Mouse (Mus musculus): ENCODE data around the gene Map7. TPM values are rescaled to one million over a fixed set of nuclear protein-coding genes. Genes with fewer than 3 reads are reported as not detected.

Gene Map7
- polyA plus RNA-seq, 1 experiment from 2014 or later = 6.7 TPM

DNA sequence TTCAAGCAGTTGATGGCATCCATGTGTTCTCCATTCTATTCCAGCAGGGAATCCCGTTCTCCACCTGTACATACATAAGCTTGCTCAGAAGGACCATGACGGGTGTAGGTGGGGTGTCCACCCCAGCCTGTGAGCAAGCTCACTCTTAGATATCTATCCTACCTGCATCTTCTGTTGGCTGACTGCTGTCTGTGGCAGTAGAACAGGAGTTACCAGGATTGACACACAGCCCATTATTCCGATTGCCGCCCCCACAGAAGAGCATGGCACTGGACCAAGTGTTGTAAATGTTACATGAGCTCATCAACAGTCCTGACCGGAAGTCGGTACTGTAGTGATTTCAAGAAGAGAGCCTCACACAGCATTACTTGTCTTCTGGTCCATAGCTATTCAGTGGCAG lies 92.6 kb downstream of the Map7 start:
- 92% methylated on average over 6 of the region's 6 CpGs for WGBS
- no peak for DNase-seq (ENCODE audit: low spot score)
- no peaks in the 10 kb centered on the region for H3K4me1 ChIP-seq (replicated peaks; ENCODE audit: control insufficient read depth, insufficient read depth, low read length)
- no peaks in the 10 kb centered on the region for H3K9me3 ChIP-seq (ENCODE audit: control insufficient read depth, low read length)
- no peak overlapping the region for H3K27ac ChIP-seq (ENCODE audit: low read depth, low read length)
- no peaks in the 10 kb centered on the region for H3K36me3 ChIP-seq (ENCODE audit: control insufficient read depth, insufficient read depth, low read length)
- no peak overlapping the region for H3K4me3 ChIP-seq (ENCODE audit: low read depth, low read length)
- H3K9ac ChIP-seq (ENCODE audit: low read depth, low read length) = no peak overlapping the region
- no peak for ATAC-seq (ENCODE audit: low FRiP score)
- no peak overlapping the region for H3K4me2 ChIP-seq (replicated peaks; ENCODE audit: low read depth, low read length)
- no peaks in the 10 kb centered on the region for H3K27me3 ChIP-seq (ENCODE audit: control insufficient read depth, insufficient read depth, low read length)

DNA sequence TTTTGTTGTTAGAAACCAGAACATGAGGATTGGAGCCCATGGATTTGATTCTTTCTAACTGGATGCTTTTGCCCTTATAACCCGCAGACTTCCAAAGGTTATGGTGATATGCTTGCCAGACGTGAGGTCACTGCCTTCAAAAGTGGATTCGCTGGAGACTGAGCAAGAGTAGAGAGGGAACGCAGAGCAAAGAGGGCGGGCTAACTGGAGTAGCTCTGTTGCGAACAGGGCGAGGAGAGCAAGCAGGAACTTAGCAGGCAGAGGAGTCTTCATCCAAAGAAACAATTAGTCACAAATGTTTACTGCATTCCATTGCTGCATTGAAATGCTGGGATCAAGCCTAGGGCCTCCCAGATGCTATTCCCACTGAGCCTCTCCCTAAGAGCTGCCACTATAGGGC lies 95.0 kb downstream of the Map7 start:
- Histone ChIP-seq H3K4me3 (ENCODE audit: low read depth, low read length) (no peak overlapping the region), H3K27ac (ENCODE audit: low read depth, low read length) (no peak overlapping the region), H3K4me1 (replicated peaks; ENCODE audit: control insufficient read depth, insufficient read depth, low read length) (no peaks in the 10 kb centered on the region), H3K9ac (ENCODE audit: low read depth, low read length) (no peak overlapping the region), H3K27me3 (ENCODE audit: control insufficient read depth, insufficient read depth, low read length) (no peaks in the 10 kb centered on the region), H3K4me2 (replicated peaks; ENCODE audit: low read depth, low read length) (no peak overlapping the region), H3K9me3 (ENCODE audit: control insufficient read depth, low read length) (no peaks in the 10 kb centered on the region), H3K36me3 (ENCODE audit: control insufficient read depth, insufficient read depth, low read length) (no peaks in the 10 kb centered on the region)
- DNase-seq (ENCODE audit: low spot score) = no peak
- ATAC-seq (ENCODE audit: low FRiP score) = no peak
- WGBS = 80% methylated on average over 7 of the region's 7 CpGs

DNA sequence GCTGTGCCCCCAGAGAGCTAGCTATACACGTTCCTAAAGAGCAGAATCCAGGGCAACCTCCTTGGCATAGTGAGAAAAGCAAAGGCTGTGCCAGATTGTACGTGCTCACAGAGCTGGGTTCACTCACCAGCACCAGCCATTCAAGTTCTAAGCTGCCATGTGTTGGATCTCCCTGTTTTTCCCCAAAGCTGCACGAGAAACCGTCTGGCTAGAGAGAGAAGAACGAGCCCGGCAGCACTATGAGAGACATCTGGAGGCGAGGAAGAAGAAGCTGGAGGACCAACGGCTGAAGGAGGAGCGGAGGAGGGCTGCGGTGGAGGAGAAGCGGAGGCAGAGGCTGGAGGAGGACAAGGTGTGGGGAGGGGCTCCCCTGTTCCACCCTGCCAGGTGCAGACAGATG lies 96.8 kb downstream of the Map7 start:
- H3K4me3 ChIP-seq (ENCODE audit: low read depth, low read length) = no peak overlapping the region
- no peaks in the 10 kb centered on the region for H3K36me3 ChIP-seq (ENCODE audit: control insufficient read depth, insufficient read depth, low read length)
- no peak overlapping the region for H3K4me2 ChIP-seq (replicated peaks; ENCODE audit: low read depth, low read length)
- H3K9me3 ChIP-seq (ENCODE audit: control insufficient read depth, low read length) = no peaks in the 10 kb centered on the region
- DNase-seq (ENCODE audit: low spot score) = no peak
- no peak overlapping the region for H3K27ac ChIP-seq (ENCODE audit: low read depth, low read length)
- no peak overlapping the region for H3K9ac ChIP-seq (ENCODE audit: low read depth, low read length)
- H3K27me3 ChIP-seq (ENCODE audit: control insufficient read depth, insufficient read depth, low read length) = no peaks in the 10 kb centered on the region
- ATAC-seq (ENCODE audit: low FRiP score) = no peak
- 94% methylated on average over 11 of the region's 11 CpGs for WGBS
- H3K4me1 ChIP-seq (replicated peaks; ENCODE audit: control insufficient read depth, insufficient read depth, low read length) = no peaks in the 10 kb centered on the region

DNA sequence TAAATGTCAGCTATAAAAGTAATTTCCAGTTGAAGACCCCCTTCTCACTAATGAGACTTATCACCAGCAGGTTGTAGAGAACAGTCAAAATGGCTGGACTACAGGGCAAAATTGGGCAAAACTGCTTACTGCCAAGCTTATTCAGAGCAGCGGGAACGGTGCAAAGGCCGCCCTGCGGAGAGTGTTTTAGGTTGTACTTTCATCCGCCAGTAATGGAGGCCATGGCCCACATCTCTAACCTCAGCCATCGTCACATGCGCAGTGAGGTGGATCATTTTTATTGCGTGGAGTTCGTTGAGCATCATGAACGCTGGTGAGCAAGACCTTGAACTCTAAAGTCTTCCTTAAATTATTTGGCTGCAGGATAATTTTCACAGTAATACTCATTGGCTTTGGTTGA lies 100.8 kb downstream of the Map7 start:
- no peak overlapping the region for H3K4me3 ChIP-seq (ENCODE audit: low read depth, low read length)
- H3K9me3 ChIP-seq (ENCODE audit: control insufficient read depth, low read length) = no peaks in the 10 kb centered on the region
- H3K4me2 ChIP-seq (replicated peaks; ENCODE audit: low read depth, low read length) = no peak overlapping the region
- no peak overlapping the region for H3K27ac ChIP-seq (ENCODE audit: low read depth, low read length)
- 93% methylated on average over 10 of the region's 10 CpGs for WGBS
- H3K27me3 ChIP-seq (ENCODE audit: control insufficient read depth, insufficient read depth, low read length) = no peaks in the 10 kb centered on the region
- no peak overlapping the region for H3K9ac ChIP-seq (ENCODE audit: low read depth, low read length)
- DNase-seq (ENCODE audit: low spot score) = no peak
- no peak for ATAC-seq (ENCODE audit: low FRiP score)
- H3K36me3 ChIP-seq (ENCODE audit: control insufficient read depth, insufficient read depth, low read length) = no peaks in the 10 kb centered on the region
- H3K4me1 ChIP-seq (replicated peaks; ENCODE audit: control insufficient read depth, insufficient read depth, low read length) = no peaks in the 10 kb centered on the region

DNA sequence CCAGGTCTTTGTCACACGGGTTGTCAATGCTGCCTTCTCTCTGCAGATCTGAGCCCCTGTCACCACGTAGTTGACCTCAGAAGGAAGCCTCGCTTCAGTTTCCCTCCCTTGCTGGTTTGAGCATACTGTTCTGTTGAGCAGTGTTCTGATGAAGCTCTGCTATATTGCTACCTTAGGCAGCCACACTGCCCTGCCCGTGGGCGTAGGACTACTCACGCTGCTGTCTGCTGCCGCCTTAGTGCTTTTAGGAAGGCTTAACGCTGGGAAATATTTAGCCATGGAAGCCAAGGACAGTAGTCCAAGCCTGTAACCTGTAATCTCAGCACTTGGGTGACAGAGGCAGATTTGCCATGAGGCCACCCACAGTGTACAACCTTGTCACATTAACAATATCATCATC lies 107.3 kb downstream of the Map7 start:
- Histone ChIP-seq H3K27me3 (ENCODE audit: control insufficient read depth, insufficient read depth, low read length) (no peaks in the 10 kb centered on the region), H3K4me2 (replicated peaks; ENCODE audit: low read depth, low read length) (no peak overlapping the region), H3K9ac (ENCODE audit: low read depth, low read length) (no peak overlapping the region), H3K4me3 (ENCODE audit: low read depth, low read length) (no peak overlapping the region), H3K9me3 (ENCODE audit: control insufficient read depth, low read length) (no peaks in the 10 kb centered on the region), H3K4me1 (replicated peaks; ENCODE audit: control insufficient read depth, insufficient read depth, low read length) (no peaks in the 10 kb centered on the region), H3K36me3 (ENCODE audit: control insufficient read depth, insufficient read depth, low read length) (no peaks in the 10 kb centered on the region), H3K27ac (ENCODE audit: low read depth, low read length) (no peak overlapping the region)
- DNase-seq (ENCODE audit: low spot score) (no peak), ATAC-seq (ENCODE audit: low FRiP score) (no peak)
- 94% methylated on average over 8 of the region's 8 CpGs for WGBS

DNA sequence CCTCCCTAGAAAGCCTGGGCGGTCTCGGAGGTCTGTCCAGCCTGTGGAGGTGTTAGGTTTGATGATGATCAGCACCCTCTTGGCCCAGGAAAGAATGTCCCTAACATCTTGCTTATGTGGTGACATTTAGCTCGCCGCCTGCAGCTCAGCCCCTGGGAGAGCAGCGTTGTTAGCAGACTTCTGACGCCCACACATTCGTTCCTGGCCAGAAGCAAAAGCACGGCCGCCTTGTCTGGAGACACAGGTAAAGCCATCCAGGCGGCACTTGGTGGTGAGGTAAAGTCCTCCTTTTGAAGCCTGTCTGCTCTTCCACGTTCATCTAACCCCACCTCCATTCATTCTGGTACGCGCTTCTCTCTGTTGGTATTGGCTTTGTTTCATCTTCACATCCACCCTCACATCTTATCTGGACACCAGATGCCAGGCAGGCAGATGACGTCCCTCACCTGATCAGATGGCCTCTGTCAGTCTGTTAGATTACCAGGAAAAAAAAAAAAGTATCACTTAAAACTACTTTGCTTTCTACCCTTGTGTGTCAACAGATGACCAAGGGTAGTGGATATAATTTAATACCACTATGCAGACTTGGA lies 108.9 kb downstream of the Map7 start:
- no peak overlapping the region for H3K9ac ChIP-seq (ENCODE audit: low read depth, low read length)
- no peaks in the 10 kb centered on the region for H3K4me1 ChIP-seq (replicated peaks; ENCODE audit: control insufficient read depth, insufficient read depth, low read length)
- 93% methylated on average over 14 of the region's 14 CpGs for WGBS
- no peaks in the 10 kb centered on the region for H3K36me3 ChIP-seq (ENCODE audit: control insufficient read depth, insufficient read depth, low read length)
- H3K27ac ChIP-seq (ENCODE audit: low read depth, low read length) = no peak overlapping the region
- H3K27me3 ChIP-seq (ENCODE audit: control insufficient read depth, insufficient read depth, low read length) = no peaks in the 10 kb centered on the region
- H3K4me3 ChIP-seq (ENCODE audit: low read depth, low read length) = no peak overlapping the region
- DNase-seq (ENCODE audit: low spot score) (no peak), ATAC-seq (ENCODE audit: low FRiP score) (no peak)
- no peak overlapping the region for H3K4me2 ChIP-seq (replicated peaks; ENCODE audit: low read depth, low read length)
- no peaks in the 10 kb centered on the region for H3K9me3 ChIP-seq (ENCODE audit: control insufficient read depth, low read length)

DNA sequence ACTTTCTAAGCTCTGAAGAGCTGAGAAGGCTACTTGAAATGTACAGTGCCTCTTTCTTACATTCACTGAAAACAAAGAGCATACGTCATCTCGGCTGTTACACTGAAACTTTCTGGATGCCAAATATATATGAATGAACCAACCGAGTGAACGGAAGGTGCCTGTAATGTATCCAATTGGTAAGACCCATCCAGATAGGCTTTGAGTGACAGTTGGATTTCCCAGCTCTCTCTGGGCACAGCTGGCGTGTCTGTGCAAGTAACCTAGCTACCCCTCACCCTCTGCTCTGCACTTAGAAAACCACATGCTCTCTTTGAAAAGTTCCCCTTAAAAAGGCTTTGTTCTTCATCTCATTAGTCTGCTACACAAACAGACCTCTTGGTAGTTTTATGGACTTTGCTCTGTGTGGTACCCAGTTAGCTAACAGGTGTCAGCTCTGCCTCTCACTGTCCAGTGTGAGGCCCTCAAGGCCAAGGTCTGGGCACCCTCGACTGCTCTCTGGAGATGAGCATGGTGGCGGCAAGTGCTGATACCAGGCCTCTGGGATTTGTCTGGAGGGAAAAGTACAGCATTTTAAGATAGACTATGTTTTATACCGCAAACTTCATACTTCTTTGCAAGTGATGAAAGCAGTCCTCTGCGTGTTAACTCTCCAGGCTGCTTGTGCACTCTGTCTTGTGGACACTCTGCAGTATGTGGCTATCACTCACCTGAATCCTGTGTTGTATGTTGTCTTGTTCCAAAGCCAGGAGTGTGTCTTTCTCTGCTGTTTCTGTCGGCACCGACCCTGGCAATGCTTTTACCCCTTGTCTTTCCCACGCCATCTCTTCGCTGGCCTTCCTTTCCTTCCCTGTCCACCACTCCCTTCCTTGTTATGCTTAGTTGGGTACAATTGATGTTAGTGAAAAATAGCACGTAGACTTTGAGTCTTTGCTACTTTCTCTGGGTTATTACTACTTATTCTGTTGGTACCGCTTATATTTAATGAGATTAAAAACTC lies 109.8 kb downstream of the Map7 start:
- Histone ChIP-seq H3K9me3 (ENCODE audit: control insufficient read depth, low read length) (no peaks in the 10 kb centered on the region), H3K4me3 (ENCODE audit: low read depth, low read length) (no peak overlapping the region), H3K36me3 (ENCODE audit: control insufficient read depth, insufficient read depth, low read length) (no peaks in the 10 kb centered on the region), H3K27me3 (ENCODE audit: control insufficient read depth, insufficient read depth, low read length) (no peaks in the 10 kb centered on the region), H3K4me1 (replicated peaks; ENCODE audit: control insufficient read depth, insufficient read depth, low read length) (no peaks in the 10 kb centered on the region), H3K27ac (ENCODE audit: low read depth, low read length) (no peak overlapping the region), H3K4me2 (replicated peaks; ENCODE audit: low read depth, low read length) (no peak overlapping the region), H3K9ac (ENCODE audit: low read depth, low read length) (no peak overlapping the region)
- DNase-seq (ENCODE audit: low spot score) = no peak
- WGBS = 92% methylated on average over 15 of the region's 15 CpGs
- ATAC-seq (ENCODE audit: low FRiP score) = no peak

DNA sequence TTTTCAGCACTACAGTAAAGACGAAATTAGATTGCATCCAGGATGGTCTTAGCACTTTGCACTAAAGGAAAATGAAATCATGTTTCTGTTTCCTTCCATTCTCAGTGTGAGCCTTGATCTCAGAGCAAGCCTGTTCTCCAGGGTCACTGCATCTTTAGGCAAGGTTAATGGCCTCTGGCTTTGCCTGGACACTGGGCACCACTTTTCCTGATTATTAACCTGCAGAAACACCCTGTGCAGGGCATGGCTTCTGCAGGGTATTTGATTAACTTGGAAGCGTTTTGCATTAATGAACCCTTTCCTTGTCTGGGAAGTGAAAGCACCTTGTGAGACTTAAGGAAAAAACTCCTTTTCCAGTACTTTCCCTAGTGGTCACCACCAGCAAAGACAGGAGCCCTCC lies 111.2 kb downstream of the Map7 start:
- Histone ChIP-seq H3K9me3 (ENCODE audit: control insufficient read depth, low read length) (no peaks in the 10 kb centered on the region), H3K36me3 (ENCODE audit: control insufficient read depth, insufficient read depth, low read length) (no peaks in the 10 kb centered on the region), H3K9ac (ENCODE audit: low read depth, low read length) (no peak overlapping the region), H3K4me2 (replicated peaks; ENCODE audit: low read depth, low read length) (no peak overlapping the region), H3K27ac (ENCODE audit: low read depth, low read length) (no peak overlapping the region), H3K4me1 (replicated peaks; ENCODE audit: control insufficient read depth, insufficient read depth, low read length) (no peaks in the 10 kb centered on the region), H3K27me3 (ENCODE audit: control insufficient read depth, insufficient read depth, low read length) (no peaks in the 10 kb centered on the region), H3K4me3 (ENCODE audit: low read depth, low read length) (no peak overlapping the region)
- ATAC-seq (ENCODE audit: low FRiP score) (no peak), DNase-seq (ENCODE audit: low spot score) (no peak)
- WGBS = 84% methylated on average over 2 of the region's 2 CpGs

DNA sequence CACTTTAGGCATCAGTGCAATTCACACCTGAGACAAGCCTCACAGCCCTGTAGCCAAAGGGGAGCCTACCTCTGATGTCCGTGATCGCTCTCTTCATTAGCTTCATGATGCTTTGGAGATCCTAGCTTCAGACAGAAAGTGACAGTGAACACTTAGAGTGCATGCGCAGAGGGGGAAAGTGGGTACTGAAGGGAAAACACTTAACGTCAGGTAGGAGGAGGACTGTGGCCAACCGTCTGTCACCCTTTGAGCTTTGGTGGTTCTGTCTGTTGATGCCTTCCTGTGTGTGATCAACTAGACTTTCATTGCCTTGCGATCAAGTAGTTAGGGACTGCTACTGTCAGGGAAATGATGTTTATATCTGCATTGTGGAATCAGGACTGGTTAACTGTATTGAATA lies 114.6 kb downstream of the Map7 start:
- Histone ChIP-seq H3K9ac (ENCODE audit: low read depth, low read length) (no peak overlapping the region), H3K4me1 (replicated peaks; ENCODE audit: control insufficient read depth, insufficient read depth, low read length) (no peaks in the 10 kb centered on the region), H3K27me3 (ENCODE audit: control insufficient read depth, insufficient read depth, low read length) (no peaks in the 10 kb centered on the region), H3K36me3 (ENCODE audit: control insufficient read depth, insufficient read depth, low read length) (no peaks in the 10 kb centered on the region), H3K9me3 (ENCODE audit: control insufficient read depth, low read length) (no peaks in the 10 kb centered on the region), H3K4me3 (ENCODE audit: low read depth, low read length) (no peak overlapping the region), H3K4me2 (replicated peaks; ENCODE audit: low read depth, low read length) (no peak overlapping the region), H3K27ac (ENCODE audit: low read depth, low read length) (no peak overlapping the region)
- DNase-seq (ENCODE audit: low spot score) = no peak
- no peak for ATAC-seq (ENCODE audit: low FRiP score)
- WGBS = 92% methylated on average over 6 of the region's 6 CpGs
